Mouse (Mus musculus) heart, postnatal 0 days (tissue): Measurements from ENCODE around the gene Foxp1.

Source experiments
- CTCF ChIP-seq: IDR thresholded peaks from 2 replicates; pipeline ENCODE4 v1.5.1; 2016; ENCODE audit warnings: antibody characterized with exemption, control low read depth, low read depth
- EP300 ChIP-seq: IDR thresholded peaks from 2 replicates; pipeline ENCODE4 v1.6.1; 2016; ENCODE audit warnings: antibody characterized with exemption, low read depth

- TF ChIP-seq CTCF (no peak), EP300 (no peak)
These were observed 315.2 kb downstream of the Foxp1 start for GRCm38 (mm10) chr6:99207226-99207885.
